In genomic region chr9:21509772-21510688, GRCm38 (mm10) we compare ENCODE assay signal across 8 mouse cellular contexts. TPM values are rescaled to one million over a fixed set of nuclear protein-coding genes. Genes with fewer than 3 reads are reported as not detected.
DNase-seq lines count a peak whose midpoint lies in the region; ATAC-seq lines count a peak whose summit lies in the region.

Gene Tmed1 (minus strand): TSS chr9:21510252.

- peak; percentile 78 for DNase-seq in c-Kit-negative CD71-positive TER-119-positive erythroid progenitor cells, embryonic 14.5 days (ENCODE audit: low read depth, low spot score)
- DNase-seq in fibroblast of lung, adult 2 months (ENCODE audit: low read depth) = peak; percentile 96
- peak; percentile 96 for DNase-seq in kidney, postnatal 14 days
- peak; percentile 90 for DNase-seq in liver, embryonic 13.5 days
- DNase-seq in neural tube, embryonic 10.5 days (ENCODE audit: extremely low spot score, low spot score) = peak; percentile 97

- peak; percentile 81 for ATAC-seq in CD4-positive, CD25-positive, alpha-beta regulatory T cell, adult 4 months
- ATAC-seq in heart, embryonic 14.5 days (ENCODE audit: insufficient number of reproducible peaks, insufficient read depth, low FRiP score, low read depth) = peak; percentile 94
- ATAC-seq in liver, embryonic 13.5 days (ENCODE audit: low read depth) = peak; percentile 94
- peak; percentile 96 for ATAC-seq in stomach, embryonic 16.5 days (ENCODE audit: insufficient read depth, low FRiP score)

- peak within 1 kb of the TSS; percentile 91 to 94 for H3K27ac ChIP-seq in heart, embryonic 14.5 days (replicated peaks in 1 of 2; ENCODE audit: control insufficient read depth in 1 of 2, insufficient read depth in 1 of 2, low read depth in 2 of 2, low read length in 2 of 2)
- H3K27ac ChIP-seq in liver, embryonic 13.5 days = peak within 1 kb of the TSS; percentile 84
- H3K27ac ChIP-seq in stomach, embryonic 16.5 days (ENCODE audit: low read length) = peak within 1 kb of the TSS; percentile 94

- H3K9ac ChIP-seq in heart, embryonic 14.5 days (ENCODE audit: low read length) = peak within 1 kb of the TSS; percentile 73
- H3K9ac ChIP-seq in liver, embryonic 13.5 days = peak within 1 kb of the TSS; percentile 78
- H3K9ac ChIP-seq in stomach, embryonic 16.5 days (ENCODE audit: low read length) = peak within 1 kb of the TSS; percentile 82

- peaks cover 40% of the 10 kb centered on the region for H3K36me3 ChIP-seq in heart, embryonic 14.5 days (ENCODE audit: control insufficient read depth, insufficient read depth, low read length)
- H3K36me3 ChIP-seq in liver, embryonic 13.5 days = peaks cover 40% of the 10 kb centered on the region
- peaks cover 18% of the 10 kb centered on the region; the same call in 1 of the 2 replicates for H3K36me3 ChIP-seq in stomach, embryonic 16.5 days (ENCODE audit: control insufficient read depth, insufficient read depth, low read length)

- H3K4me2 ChIP-seq in heart, embryonic 14.5 days (ENCODE audit: low read length) = peak within 1 kb of the TSS; percentile 76
- H3K4me2 ChIP-seq in liver, embryonic 13.5 days = peak within 1 kb of the TSS; percentile 79
- H3K4me2 ChIP-seq in stomach, embryonic 16.5 days (ENCODE audit: low read depth, low read length) = peak within 1 kb of the TSS; percentile 68

- H3K4me1 ChIP-seq in heart, embryonic 14.5 days (ENCODE audit: control insufficient read depth in 2 of 2, insufficient read depth in 2 of 2, low read length in 2 of 2) = peaks cover 10 to 12% of the 10 kb centered on the region in 2 experiments
- peaks cover 37% of the 10 kb centered on the region for H3K4me1 ChIP-seq in liver, embryonic 13.5 days (replicated peaks)
- H3K4me1 ChIP-seq in stomach, embryonic 16.5 days (ENCODE audit: control insufficient read depth, insufficient read depth, low read length) = peaks cover 11% of the 10 kb centered on the region

- H3K4me3 ChIP-seq in heart, embryonic 14.5 days (ENCODE audit: control insufficient read depth in 1 of 2, insufficient read depth in 1 of 2, low read depth in 1 of 2, low read length in 2 of 2) = peak within 1 kb of the TSS; percentile 55 to 93
- H3K4me3 ChIP-seq in liver, embryonic 13.5 days (replicated peaks) = peak within 1 kb of the TSS; percentile 79
- H3K4me3 ChIP-seq in stomach, embryonic 16.5 days (replicated peaks; ENCODE audit: low read length) = peak within 1 kb of the TSS; percentile 74

- no peaks in the 10 kb centered on the region for H3K9me3 ChIP-seq in heart, embryonic 14.5 days (ENCODE audit: control insufficient read depth, low read length)
- H3K9me3 ChIP-seq in liver, embryonic 13.5 days (replicated peaks) = no peaks in the 10 kb centered on the region; the same call in 1 of the 2 replicates
- 0 out of 2 replicates have a peak, but pooled peaks cover 3% of the 10 kb centered on the region for H3K9me3 ChIP-seq in stomach, embryonic 16.5 days (replicated peaks; ENCODE audit: control insufficient read depth, low read length)

- under 1% methylated on average over 44 of the region's 44 CpGs for WGBS in heart, embryonic 14.5 days
- WGBS in liver, embryonic 13.5 days (ENCODE audit: insufficient replicate concordance) = under 1% methylated on average over 44 of the region's 44 CpGs
- under 1% methylated on average over 44 of the region's 44 CpGs for WGBS in stomach, embryonic 16.5 days

- H3K27me3 ChIP-seq in heart, embryonic 14.5 days (ENCODE audit: control insufficient read depth, insufficient read depth, low read length) = no peaks in the 10 kb centered on the region
- H3K27me3 ChIP-seq in liver, embryonic 13.5 days = no peaks in the 10 kb centered on the region
- H3K27me3 ChIP-seq in stomach, embryonic 16.5 days (ENCODE audit: control insufficient read depth, insufficient read depth, low read length) = no peaks in the 10 kb centered on the region

RNA-seq across cellular contexts. Expression of gene Tmed1, which starts in this region (rescaled TPM):
- polyA plus RNA-seq in CD4-positive, CD25-positive, alpha-beta regulatory T cell, adult 4 months (2017; shearing (Covaris generic)) = 1 to 10 TPM; 6.4 to 8.2 TPM
- 77.5 and 81.4 TPM in 2 replicates for polyA plus RNA-seq in heart, embryonic 14.5 days (2014; fragmentation: Nextera tagmentation; extraction: Ambion mirVana)
- polyA plus RNA-seq in liver, embryonic 13.5 days (2015; fragmentation: Nextera tagmentation; extraction: Ambion mirVana) = 36.9 and 38.5 TPM in 2 replicates
- 78.5 and 80.6 TPM in 2 replicates for polyA plus RNA-seq in stomach, embryonic 16.5 days (2015; fragmentation: Nextera tagmentation; extraction: Ambion mirVana)

Comparison
In these comparisons a context has a peak if more than half of its experiments do, and no peak if none do; other contexts are left out.
1. Peak in every context shown above with its lines: DNase-seq, ATAC-seq, H3K4me3 ChIP-seq and H3K27ac ChIP-seq.